Mouse (Mus musculus) hindbrain, embryonic 13.5 days (tissue): ENCODE results near the gene Raver2. TPM values are rescaled to one million over a fixed set of nuclear protein-coding genes. Genes with fewer than 3 reads are reported as not detected.

Source experiments
- ATAC-seq: fragments of 200-750 bp; cut with Nextera tagmentation; 2 replicates; pipeline ENCODE4 v1.8.0; 2017; ENCODE audit warnings: moderate TSS enrichment; ENCODE audit not compliant: low FRiP score
- H3K27ac ChIP-seq: fragments of 300-500 bp; sonication (generic); 2 replicates; pipeline ENCODE4 v1.5.1; 2015; ENCODE audit warnings: inconsistent platforms, mild to moderate bottlenecking, moderate library complexity
- H3K27me3 ChIP-seq: fragments of 300-500 bp; sonication (generic); 2 replicates; pipeline ENCODE4 v1.6.1; 2015; ENCODE audit warnings: mild to moderate bottlenecking, inconsistent platforms
- H3K36me3 ChIP-seq: fragments of 300-500 bp; sonication (generic); 2 replicates; pipeline ENCODE4 v1.6.1; 2015; ENCODE audit warnings: mild to moderate bottlenecking, inconsistent platforms
- H3K4me1 ChIP-seq: fragments of 300-500 bp; sonication (generic); replicated peaks from 2 replicates; pipeline ENCODE4 v1.6.1; 2015; ENCODE audit warnings: inconsistent platforms
- H3K4me2 ChIP-seq: fragments of 300-500 bp; sonication (generic); 2 replicates; pipeline ENCODE4 v1.6.1; 2015; ENCODE audit warnings: inconsistent platforms, mild to moderate bottlenecking, moderate library complexity
- H3K4me3 ChIP-seq: fragments of 300-500 bp; sonication (generic); 2 replicates; pipeline ENCODE4 v1.5.1; 2015; ENCODE audit warnings: mild to moderate bottlenecking, inconsistent platforms
- H3K9ac ChIP-seq: fragments of 300-500 bp; sonication (generic); 2 replicates; pipeline ENCODE4 v1.6.1; 2015; ENCODE audit warnings: mild to moderate bottlenecking, inconsistent platforms
- H3K9me3 ChIP-seq: fragments of 300-500 bp; sonication (generic); 2 replicates; pipeline ENCODE4 v1.6.1; 2016; ENCODE audit warnings: inconsistent platforms
- WGBS: fragments of 180-500 bp; shearing (Covaris S2); methylation state at CpG from one replicate; pipeline ENCODE4 v1.1.7; 2015; 5-methylcytosine and 5-hydroxymethylcytosine counted together
- polyA plus RNA-seq: library from polyadenylated mRNA; unstranded; fragments of >200 nt; fragmentation: Nextera tagmentation; extraction: Ambion mirVana; gene quantifications from 2 replicates; pipeline ENCODE4 v1.2.1, GENCODE M21; 2015

Gene Raver2
- polyA plus RNA-seq: 5.0 and 5.9 TPM in 2 replicates

DNA sequence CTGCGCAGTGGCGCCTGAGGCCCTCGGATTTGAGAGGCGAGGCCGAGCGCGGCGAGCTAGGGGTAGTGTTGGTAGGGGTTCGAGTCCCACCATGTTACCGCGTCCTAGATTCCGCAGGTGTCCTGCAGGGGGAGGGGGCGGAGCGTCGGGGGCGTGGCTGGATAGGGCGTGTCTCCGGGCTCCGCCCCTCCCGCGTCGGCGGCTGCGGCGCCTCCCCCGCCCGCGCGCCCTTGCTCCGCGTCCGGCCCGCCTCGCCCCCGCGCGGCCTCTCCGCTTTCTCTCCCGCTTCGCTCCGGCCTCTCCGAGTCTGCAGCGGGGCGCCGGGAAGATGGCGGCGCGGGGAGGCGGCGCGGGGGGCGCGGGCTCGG lies at the start of gene Raver2:
Raver2 (plus strand) TSS at position 198 of the 368 bp plus-strand sequence.
- peak within 1 kb of the TSS; percentile 86 for H3K9ac ChIP-seq
- H3K4me3 ChIP-seq: peak within 1 kb of the TSS; percentile 81
- H3K36me3 ChIP-seq: no peaks in the 10 kb centered on the region
- 2% methylated on average over 51 of the region's 54 CpGs for WGBS
- no peak within 1 kb of the TSS for H3K27ac ChIP-seq
- H3K27me3 ChIP-seq: peaks cover 8% of the 10 kb centered on the region; the same call in 1 of the 2 replicates
- H3K9me3 ChIP-seq: no peaks in the 10 kb centered on the region
- H3K4me2 ChIP-seq: peak within 1 kb of the TSS; percentile 94
- ATAC-seq: peak; percentile 78
- H3K4me1 ChIP-seq: peaks cover 9% of the 10 kb centered on the region

DNA sequence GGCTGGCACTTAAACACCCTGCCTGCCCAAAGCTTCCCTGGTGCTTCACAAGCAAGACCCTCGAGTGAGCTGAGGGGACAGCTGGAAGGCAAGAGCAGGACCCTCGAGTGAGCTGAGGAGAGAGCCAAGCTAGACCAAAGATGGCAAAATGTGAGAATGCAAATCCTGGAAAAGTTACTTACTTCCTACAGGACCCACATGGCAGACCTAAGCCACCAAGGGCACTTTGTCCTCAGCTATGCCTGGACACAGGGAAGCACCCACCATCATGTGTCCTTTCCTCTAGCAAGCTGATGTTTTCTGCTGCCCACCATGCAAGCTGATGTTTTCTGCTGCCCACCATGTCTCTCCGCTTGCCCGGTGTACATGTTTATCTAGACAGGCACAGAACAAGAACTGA lies 48.2 kb upstream of the Raver2 start, which contains the start of gene Gm10577:
Gm10577 (minus strand) TSS at position 101 of the 400 bp plus-strand sequence.
- Histone ChIP-seq H3K4me3 (no peak within 1 kb of the TSS), H3K4me1 (no peaks in the 10 kb centered on the region), H3K9ac (no peak within 1 kb of the TSS), H3K4me2 (no peak within 1 kb of the TSS), H3K27me3 (no peaks in the 10 kb centered on the region), H3K27ac (no peak within 1 kb of the TSS), H3K36me3 (peaks cover 3% of the 10 kb centered on the region), H3K9me3 (peaks cover 23% of the 10 kb centered on the region)
- no peak for ATAC-seq
- WGBS: 87% methylated on average over 4 of the region's 4 CpGs

DNA sequence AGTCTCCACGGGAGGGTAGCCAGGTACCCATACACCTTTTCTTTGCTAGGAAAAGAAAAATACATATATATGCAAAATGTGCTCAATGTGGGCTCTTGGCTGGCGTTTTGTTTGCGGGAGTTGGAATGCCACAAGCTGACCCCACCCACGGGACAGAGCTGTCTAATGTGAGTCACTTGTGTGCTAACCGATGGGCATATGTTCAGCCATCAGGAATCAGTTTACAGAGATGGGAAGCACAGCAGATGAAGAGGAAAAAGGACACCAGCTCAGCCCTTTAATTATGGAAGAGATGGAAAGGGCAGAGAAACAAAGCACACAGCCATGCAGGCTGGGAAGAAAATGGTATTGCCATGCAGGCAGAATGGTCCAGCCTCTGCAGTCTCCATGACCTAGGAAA lies 42.2 kb upstream of the Raver2 start:
- Histone ChIP-seq H3K4me1 (no peaks in the 10 kb centered on the region), H3K9ac (no peak overlapping the region), H3K27me3 (no peaks in the 10 kb centered on the region), H3K4me2 (no peak overlapping the region), H3K27ac (no peak overlapping the region), H3K36me3 (peaks cover 3% of the 10 kb centered on the region; the same call in 1 of the 2 replicates), H3K4me3 (no peak overlapping the region), H3K9me3 (peaks cover 9% of the 10 kb centered on the region; the same call in 1 of the 2 replicates)
- WGBS: 80% methylated on average over 5 of the region's 5 CpGs
- ATAC-seq: no peak

DNA sequence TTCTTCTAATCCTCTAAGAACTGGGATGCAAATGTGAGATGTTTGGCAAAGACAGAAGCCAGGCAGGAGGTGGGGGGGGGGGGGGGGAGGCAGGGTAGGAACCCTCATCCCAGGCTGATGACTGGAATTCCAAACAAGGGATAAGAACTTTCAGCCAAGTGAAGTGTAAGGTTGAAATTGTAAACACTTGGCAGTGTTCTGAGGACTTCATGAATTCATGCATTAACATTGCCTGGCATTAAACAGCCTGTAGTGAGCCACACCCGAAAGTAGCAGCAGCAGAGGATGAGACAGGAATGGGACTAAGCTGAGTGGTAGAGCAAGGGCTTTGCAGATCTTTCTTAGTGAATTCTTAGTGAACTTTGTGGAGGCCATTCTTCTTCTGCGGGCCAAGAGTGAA lies 41.8 kb upstream of the Raver2 start:
- Histone ChIP-seq H3K4me1 (no peaks in the 10 kb centered on the region), H3K4me3 (no peak overlapping the region), H3K9ac (no peak overlapping the region), H3K4me2 (no peak overlapping the region), H3K27ac (no peak overlapping the region), H3K27me3 (no peaks in the 10 kb centered on the region), H3K9me3 (peaks cover 9% of the 10 kb centered on the region; the same call in 1 of the 2 replicates), H3K36me3 (peaks cover 3% of the 10 kb centered on the region; the same call in 1 of the 2 replicates)
- 68% methylated on average over 2 of the region's 2 CpGs for WGBS
- ATAC-seq: no peak

DNA sequence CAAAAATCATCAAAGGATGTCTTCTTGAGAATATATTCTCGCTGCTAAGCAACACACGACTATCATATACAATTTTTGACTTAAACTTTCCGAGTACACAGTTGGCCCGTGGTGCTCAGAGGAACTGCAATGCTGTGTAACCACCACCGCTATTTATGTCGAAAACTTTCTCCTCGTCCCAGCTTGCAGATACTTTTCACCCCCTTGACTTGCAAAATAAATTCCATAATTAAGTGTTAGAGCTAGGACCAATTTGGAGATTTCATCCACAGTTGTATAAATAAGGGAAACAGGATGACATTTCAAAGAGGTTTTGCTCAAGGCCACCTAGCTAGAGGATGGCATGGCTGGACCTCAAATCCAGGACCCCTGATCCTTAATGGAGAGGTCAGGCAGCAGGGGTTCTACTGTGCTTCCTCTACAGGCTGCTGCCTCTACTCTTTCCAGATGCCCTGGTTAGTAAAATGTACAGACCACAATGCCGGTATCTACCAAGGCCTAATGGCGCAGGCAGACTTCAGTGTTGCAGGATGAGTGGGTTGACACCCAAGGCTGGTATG lies 40.9 kb upstream of the Raver2 start:
- H3K4me2 ChIP-seq: no peak overlapping the region
- 94% methylated on average over 9 of the region's 9 CpGs for WGBS
- H3K27ac ChIP-seq: no peak overlapping the region
- H3K36me3 ChIP-seq: peaks cover 2% of the 10 kb centered on the region; the same call in 1 of the 2 replicates
- no peak overlapping the region for H3K4me3 ChIP-seq
- no peaks in the 10 kb centered on the region for H3K27me3 ChIP-seq
- H3K4me1 ChIP-seq: no peaks in the 10 kb centered on the region
- no peak for ATAC-seq
- no peak overlapping the region for H3K9ac ChIP-seq
- H3K9me3 ChIP-seq: peaks cover 6% of the 10 kb centered on the region; the same call in 1 of the 2 replicates

DNA sequence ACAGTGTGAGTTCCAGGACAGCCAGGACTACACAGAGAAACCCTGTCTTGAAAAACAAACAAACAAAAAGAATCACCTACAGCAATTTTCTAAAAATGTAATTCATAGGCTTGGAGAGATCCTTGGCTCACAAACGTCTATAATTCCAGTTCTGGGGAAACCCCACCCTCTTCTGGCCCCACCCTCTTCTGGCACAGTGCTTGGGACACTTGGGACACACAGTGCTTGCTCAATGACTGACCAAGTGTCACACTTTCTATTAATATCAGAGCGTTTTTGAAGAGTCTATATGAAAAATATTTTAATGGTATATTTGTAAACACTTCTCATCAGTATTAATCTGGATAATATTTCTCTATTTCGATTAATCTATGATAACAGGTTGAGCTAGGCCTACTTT lies 35.7 kb upstream of the Raver2 start:
- Histone ChIP-seq H3K27me3 (no peaks in the 10 kb centered on the region), H3K4me3 (no peak overlapping the region), H3K4me1 (no peaks in the 10 kb centered on the region), H3K9me3 (no peaks in the 10 kb centered on the region), H3K36me3 (no peaks in the 10 kb centered on the region), H3K27ac (no peak overlapping the region), H3K9ac (no peak overlapping the region), H3K4me2 (no peak overlapping the region)
- no peak for ATAC-seq
- 81% methylated on average over 3 of the region's 3 CpGs for WGBS

DNA sequence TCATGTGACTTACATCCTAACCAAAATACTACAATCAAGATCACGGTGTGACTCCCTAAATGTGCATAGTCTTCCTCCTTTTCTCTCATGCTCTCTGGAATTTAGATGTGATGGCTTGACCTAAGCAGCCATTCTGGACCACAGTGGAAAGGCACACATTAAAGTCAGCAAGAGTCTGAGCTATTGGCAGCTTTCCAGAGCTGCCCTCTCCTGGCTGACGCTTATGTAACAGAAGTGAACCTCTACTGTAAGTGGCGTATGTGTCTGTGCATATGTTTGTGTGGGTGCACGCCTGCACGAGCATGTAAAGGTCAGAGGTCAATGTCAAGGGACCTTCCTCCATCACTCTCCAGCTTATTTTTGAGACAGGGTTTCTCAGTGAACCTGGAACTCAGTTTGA lies 33.7 kb upstream of the Raver2 start:
- H3K4me2 ChIP-seq: no peak overlapping the region
- no peak for ATAC-seq
- WGBS: 86% methylated on average over 5 of the region's 5 CpGs

DNA sequence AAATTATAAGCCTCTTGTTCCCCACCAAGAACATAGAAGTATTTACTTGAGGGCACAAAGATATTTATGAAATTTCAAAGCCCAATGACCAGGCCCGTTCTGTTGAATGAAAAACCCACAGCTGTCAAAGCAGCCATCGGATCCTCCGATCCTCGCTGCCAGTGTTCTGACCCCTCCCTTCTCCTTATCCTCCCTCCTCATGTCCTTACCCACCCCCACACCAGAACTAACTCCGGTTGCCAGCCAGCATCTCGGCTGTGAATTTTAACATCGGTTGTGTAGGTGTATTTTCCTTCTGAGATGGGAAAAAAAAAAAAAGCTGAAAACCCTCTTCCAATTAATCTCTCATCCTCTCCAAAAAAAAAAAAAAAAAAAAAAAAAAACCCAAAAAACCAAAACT lies 31.6 kb upstream of the Raver2 start:
- WGBS: 68% methylated on average over 7 of the region's 7 CpGs
- no peak overlapping the region for H3K9ac ChIP-seq
- no peak overlapping the region for H3K27ac ChIP-seq
- H3K4me3 ChIP-seq: no peak overlapping the region
- no peaks in the 10 kb centered on the region for H3K36me3 ChIP-seq
- no peaks in the 10 kb centered on the region for H3K9me3 ChIP-seq
- ATAC-seq: no peak
- H3K27me3 ChIP-seq: no peaks in the 10 kb centered on the region
- no peak overlapping the region for H3K4me2 ChIP-seq
- no peaks in the 10 kb centered on the region for H3K4me1 ChIP-seq

More for the DNA sequence above, 33.7 kb upstream of the Raver2 start:
- Histone ChIP-seq H3K27me3 (no peaks in the 10 kb centered on the region), H3K4me1 (no peaks in the 10 kb centered on the region), H3K27ac (no peak overlapping the region), H3K9ac (no peak overlapping the region), H3K9me3 (no peaks in the 10 kb centered on the region), H3K36me3 (no peaks in the 10 kb centered on the region), H3K4me3 (no peak overlapping the region)

DNA sequence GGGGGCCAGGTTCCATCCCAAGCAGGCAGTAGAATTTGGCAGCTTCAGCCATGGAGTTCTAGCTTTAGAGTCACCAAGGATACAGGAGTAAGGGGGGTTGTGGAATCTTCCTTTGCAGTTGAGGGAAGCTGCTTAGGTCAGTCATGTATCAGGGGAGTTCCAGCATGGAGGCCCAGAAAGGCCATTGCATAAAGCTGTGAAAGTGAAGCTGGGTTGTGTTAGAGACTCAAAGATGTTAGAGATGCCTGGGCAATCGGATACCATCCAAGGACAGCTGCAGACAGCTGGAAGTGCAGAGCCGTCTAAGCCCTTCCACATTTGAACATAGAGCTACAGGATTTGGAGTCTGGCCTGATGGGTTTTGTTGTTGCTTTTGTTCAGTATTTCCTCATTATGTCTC lies 25.1 kb upstream of the Raver2 start:
- no peaks in the 10 kb centered on the region for H3K9me3 ChIP-seq

DNA sequence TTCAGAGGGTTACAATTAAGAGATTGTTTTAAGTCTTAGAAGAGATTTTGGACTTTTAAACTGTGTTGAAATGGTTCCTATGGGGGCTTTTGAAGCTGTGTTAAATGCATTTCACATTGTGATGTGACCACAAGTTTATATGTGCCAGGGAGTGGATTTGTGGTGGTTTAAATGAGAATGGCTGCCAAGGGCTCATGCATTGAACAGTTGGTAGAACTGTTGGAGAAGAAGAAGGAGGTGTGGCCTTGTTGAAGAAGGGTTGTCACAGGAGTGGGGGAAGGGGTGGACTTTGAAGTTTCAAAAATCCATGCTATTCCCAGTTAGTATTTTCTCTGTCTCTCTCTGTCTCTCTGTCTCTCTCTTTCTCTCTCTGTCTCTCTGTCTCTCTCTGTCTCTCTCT lies 24.6 kb upstream of the Raver2 start:
- no peaks in the 10 kb centered on the region for H3K9me3 ChIP-seq
- ATAC-seq: no peak
- H3K36me3 ChIP-seq: no peaks in the 10 kb centered on the region
- no peak overlapping the region for H3K4me3 ChIP-seq
- H3K27me3 ChIP-seq: no peaks in the 10 kb centered on the region
- H3K4me1 ChIP-seq: no peaks in the 10 kb centered on the region
- no peak overlapping the region for H3K4me2 ChIP-seq
- no peak overlapping the region for H3K27ac ChIP-seq
- H3K9ac ChIP-seq: no peak overlapping the region

More for the DNA sequence above, 25.1 kb upstream of the Raver2 start:
- ATAC-seq: no peak
- Histone ChIP-seq H3K4me1 (no peaks in the 10 kb centered on the region), H3K9ac (no peak overlapping the region), H3K27me3 (no peaks in the 10 kb centered on the region), H3K4me2 (no peak overlapping the region), H3K27ac (no peak overlapping the region), H3K4me3 (no peak overlapping the region), H3K36me3 (no peaks in the 10 kb centered on the region)
- WGBS: 98% methylated on average over 2 of the region's 2 CpGs

DNA sequence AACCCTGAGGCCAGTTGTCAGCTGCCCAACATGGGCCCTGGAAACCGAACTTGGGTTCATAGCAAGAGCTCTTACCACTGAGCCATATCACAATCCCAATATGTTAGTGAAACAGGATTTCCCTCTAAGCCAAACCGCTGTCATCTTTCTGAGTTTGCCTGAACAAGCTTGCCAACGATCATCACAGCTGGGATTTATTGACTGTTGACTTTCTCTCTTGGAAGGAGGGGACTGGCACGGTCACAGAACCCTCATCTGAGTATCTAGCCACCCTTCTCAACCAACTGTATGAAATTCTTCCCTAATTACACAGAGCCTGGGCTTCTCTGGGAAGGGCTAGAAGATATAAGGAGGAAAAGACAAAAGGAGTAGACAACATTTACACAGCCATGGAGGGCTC lies 22.2 kb upstream of the Raver2 start:
- no peaks in the 10 kb centered on the region for H3K9me3 ChIP-seq
- no peaks in the 10 kb centered on the region for H3K4me1 ChIP-seq
- H3K36me3 ChIP-seq: no peaks in the 10 kb centered on the region
- no peak overlapping the region for H3K4me2 ChIP-seq
- 84% methylated on average over 4 of the region's 4 CpGs for WGBS
- no peak overlapping the region for H3K4me3 ChIP-seq
- no peaks in the 10 kb centered on the region for H3K27me3 ChIP-seq
- H3K27ac ChIP-seq: no peak overlapping the region
- no peak overlapping the region for H3K9ac ChIP-seq
- no peak for ATAC-seq

DNA sequence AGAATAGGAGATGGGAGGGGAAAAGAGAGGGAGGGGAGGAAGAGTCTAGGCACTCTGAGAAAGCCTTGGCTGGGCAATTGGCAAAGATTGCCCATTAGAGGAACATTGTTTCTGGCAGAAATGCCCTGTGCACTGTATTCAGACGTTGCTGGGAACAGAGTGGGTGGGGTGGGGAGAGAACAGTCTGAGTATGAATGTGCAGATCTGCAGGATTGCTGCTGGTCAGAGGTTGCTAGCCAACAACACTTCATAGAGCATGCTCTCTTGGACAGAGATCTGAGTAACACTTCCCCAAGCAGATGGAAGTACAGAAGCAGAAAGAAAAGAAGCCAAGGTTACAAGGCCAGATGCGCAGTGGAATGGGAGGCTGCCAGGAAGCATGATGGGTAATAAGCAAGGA lies 6.6 kb upstream of the Raver2 start:
- Histone ChIP-seq H3K4me3 (no peak overlapping the region), H3K4me1 (no peaks in the 10 kb centered on the region), H3K27me3 (no peaks in the 10 kb centered on the region), H3K36me3 (no peaks in the 10 kb centered on the region), H3K9ac (no peak overlapping the region), H3K4me2 (no peak overlapping the region), H3K9me3 (no peaks in the 10 kb centered on the region), H3K27ac (no peak overlapping the region)
- ATAC-seq: no peak
- WGBS: 72% methylated on average over 2 of the region's 2 CpGs

DNA sequence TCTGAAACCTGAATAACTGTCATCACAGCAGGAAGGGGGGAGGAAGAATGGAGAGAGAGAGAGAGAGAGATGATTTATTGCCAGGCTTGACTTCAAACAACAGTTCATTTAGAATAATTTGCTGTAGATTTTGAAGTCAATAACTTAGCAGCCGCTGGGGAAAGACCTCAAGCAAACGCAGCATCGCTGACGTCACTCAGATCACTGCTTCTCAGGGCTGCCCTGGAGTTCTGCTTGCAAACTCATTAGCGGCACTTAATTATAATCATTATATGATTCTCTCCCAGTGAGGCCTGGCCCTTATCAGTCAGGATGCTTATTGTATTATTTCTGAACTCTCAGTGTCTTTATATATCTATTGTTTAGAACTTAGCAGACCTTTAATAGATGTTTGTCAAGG lies 2.4 kb upstream of the Raver2 start:
- Histone ChIP-seq H3K4me2 (no peak overlapping the region), H3K4me3 (no peak overlapping the region), H3K9ac (no peak overlapping the region), H3K4me1 (peaks cover 9% of the 10 kb centered on the region), H3K9me3 (no peaks in the 10 kb centered on the region), H3K27ac (no peak overlapping the region), H3K27me3 (peaks cover 8% of the 10 kb centered on the region; the same call in 1 of the 2 replicates), H3K36me3 (no peaks in the 10 kb centered on the region)
- no peak for ATAC-seq
- 45% methylated on average over 5 of the region's 5 CpGs for WGBS
